Mouse (Mus musculus): ENCODE results near the gene Glce.

- no peak for TF ChIP-seq CTCF (IDR thresholded peaks at IDR 0.05; ENCODE audit: low read depth, low read length)
- TF ChIP-seq POLR2A (IDR thresholded peaks at IDR 0.05; ENCODE audit: extremely low read depth, insufficient read depth, low read length), result no peak
Measured at GRCm38 (mm10) chr9:62143428-62143827, 21.0 kb upstream of the Glce start.
